Mouse (Mus musculus) adrenal gland, adult 2 months (tissue): ENCODE results near the gene Itgae. TPM values are rescaled to one million over a fixed set of nuclear protein-coding genes. Genes with fewer than 3 reads are reported as not detected.

ENCODE experiments used
- DNase-seq: peaks from one replicate; pipeline ENCODE4 v3.0.0; 2021
- polyA plus RNA-seq: library from polyadenylated mRNA; depleted of rRNA; stranded (reverse); fragments of >200 nt; gene quantifications from 2 replicates; pipeline ENCODE4 v1.2.3, GENCODE M21; 2012
- total RNA-seq, 2 experiments: library from RNA; stranded (reverse); gene quantifications; 2 replicates each; pipeline ENCODE4 v1.2.3; 2021

The Itgae gene
- total and polyA plus RNA-seq, 3 experiments, result 0.23 to 0.79 (median 0.54) TPM

- peak; percentile 21 for DNase-seq
Observed at GRCm38 (mm10) chr11:73092877-73093276, 2.5 kb downstream of the Itgae start.

GRCm38 (mm10) chr11:73094231-73094995 is 4.0 kb downstream of the Itgae start:
- DNase-seq, result no peak

GRCm38 (mm10) chr11:73098860-73099259 is 8.5 kb downstream of the Itgae start:
- no peak for DNase-seq

GRCm38 (mm10) chr11:73099976-73100750 is 9.8 kb downstream of the Itgae start:
- no peak for DNase-seq

- DNase-seq, result no peak
Observed at GRCm38 (mm10) chr11:73101308-73101707, 10.9 kb downstream of the Itgae start.

- no peak for DNase-seq
Observed at GRCm38 (mm10) chr11:73105246-73105645, 14.9 kb downstream of the Itgae start.

GRCm38 (mm10) chr11:73107358-73107757 is 17.0 kb downstream of the Itgae start:
- peak; percentile 51 for DNase-seq

GRCm38 (mm10) chr11:73108195-73108897 is 18.0 kb downstream of the Itgae start:
- no peak for DNase-seq

GRCm38 (mm10) chr11:73108898-73109625 is 18.7 kb downstream of the Itgae start:
- DNase-seq, result no peak

- peak; percentile 67 for DNase-seq
Observed at GRCm38 (mm10) chr11:73109941-73110340, 19.6 kb downstream of the Itgae start.

- no peak for DNase-seq
Observed at GRCm38 (mm10) chr11:73111414-73111813, 21.0 kb downstream of the Itgae start.

- DNase-seq, result no peak
Observed at GRCm38 (mm10) chr11:73126495-73126894, 36.1 kb downstream of the Itgae start.

GRCm38 (mm10) chr11:73131020-73131419 is 40.6 kb downstream of the Itgae start:
- DNase-seq, result no peak

- DNase-seq, result no peak
Observed at GRCm38 (mm10) chr11:73132999-73133398, 42.6 kb downstream of the Itgae start.

GRCm38 (mm10) chr11:73134222-73134621 is 43.8 kb downstream of the Itgae start:
- DNase-seq, result no peak

- DNase-seq, result no peak
Observed at GRCm38 (mm10) chr11:73136587-73136986, 46.2 kb downstream of the Itgae start.

GRCm38 (mm10) chr11:73137116-73137515 is 46.7 kb downstream of the Itgae start:
- DNase-seq, result no peak

GRCm38 (mm10) chr11:73137591-73138501 is 47.5 kb downstream of the Itgae start, which contains the start of gene Haspin:
TSS of gene Haspin (minus strand) at chr11:73138294.
- peak; percentile 94 for DNase-seq

- DNase-seq, result peak; percentile 35
Observed at GRCm38 (mm10) chr11:73144261-73144681, 53.9 kb downstream of the Itgae start.
